Mouse (Mus musculus) hindbrain, embryonic 14.5 days (tissue): Measurements from ENCODE around the gene Mrnip. TPM values are rescaled to one million over a fixed set of nuclear protein-coding genes. Genes with fewer than 3 reads are reported as not detected.

Experiments used
- ATAC-seq: fragments of 200-750 bp; cut with Nextera tagmentation; 2 replicates; pipeline ENCODE4 v1.8.0; 2017; ENCODE audit warnings: moderate number of reproducible peaks, mild to moderate bottlenecking, moderate TSS enrichment, moderate library complexity; ENCODE audit not compliant: low FRiP score
- DNase-seq: peaks from one replicate; pipeline ENCODE4 v3.0.0-alpha.2; 2015; ENCODE audit warnings: low spot score
- H3K27ac ChIP-seq: fragments of 300-500 bp; sonication (generic); 2 replicates; pipeline ENCODE4 v1.5.1; 2014; ENCODE audit warnings: mild to moderate bottlenecking, moderate library complexity
- H3K27me3 ChIP-seq: fragments of 300-500 bp; sonication (generic); 2 replicates; pipeline ENCODE4 v1.6.1; 2014; ENCODE audit warnings: mild to moderate bottlenecking, low read length, mixed read lengths; ENCODE audit not compliant: control insufficient read depth, insufficient read depth
- H3K36me3 ChIP-seq: fragments of 300-500 bp; sonication (generic); replicated peaks from 2 replicates; pipeline ENCODE4 v1.6.1; 2014; ENCODE audit not compliant: control insufficient read depth, insufficient read depth
- H3K4me1 ChIP-seq: fragments of 300-500 bp; sonication (generic); replicated peaks from 2 replicates; pipeline ENCODE4 v1.6.1; 2014; ENCODE audit warnings: antibody characterized with exemption, low read length, mixed read lengths; ENCODE audit not compliant: control insufficient read depth, insufficient read depth
- H3K4me2 ChIP-seq: fragments of 300-500 bp; sonication (generic); replicated peaks from 2 replicates; pipeline ENCODE4 v1.6.1; 2014; ENCODE audit warnings: mild to moderate bottlenecking, moderate library complexity
- H3K4me3 ChIP-seq: fragments of 300-500 bp; sonication (generic); replicated peaks from 2 replicates; pipeline ENCODE4 v1.5.1; 2014; ENCODE audit warnings: mild to moderate bottlenecking, low read length
- H3K9ac ChIP-seq: fragments of 300-500 bp; sonication (generic); 2 replicates; pipeline ENCODE4 v1.6.1; 2014
- H3K9me3 ChIP-seq: fragments of 300-500 bp; sonication (generic); 2 replicates; pipeline ENCODE4 v1.6.1; 2016; ENCODE audit warnings: low read length; ENCODE audit not compliant: control insufficient read depth
- WGBS: fragments of 180-500 bp; shearing (Covaris S2); extraction: QIAGEN DNeasy Blood & Tissue Kit; methylation state at CpG from one replicate; pipeline ENCODE4 v1.1.7; 2014; 5-methylcytosine and 5-hydroxymethylcytosine counted together
- polyA plus RNA-seq: library from polyadenylated mRNA; unstranded; fragments of >200 nt; fragmentation: Nextera tagmentation; extraction: Ambion mirVana; gene quantifications from 2 replicates; pipeline ENCODE4 v1.2.1, GENCODE M21; 2014

Gene Mrnip
- polyA plus RNA-seq, 1 experiment from 2014 or later = 37.7 TPM

GRCm38 (mm10) chr11:50208039-50208438 lies 33.8 kb downstream of the Mrnip start:
- Histone ChIP-seq H3K9ac (no peak overlapping the region), H3K4me2 (0 out of 2 replicates have a peak overlapping the region, but pooled peaks have one; percentile 75), H3K27ac (no peak overlapping the region), H3K9me3 (no peaks in the 10 kb centered on the region), H3K4me3 (no peak overlapping the region), H3K27me3 (no peaks in the 10 kb centered on the region), H3K4me1 (peaks cover 19% of the 10 kb centered on the region), H3K36me3 (peaks cover 46% of the 10 kb centered on the region)
- no peak for ATAC-seq
- DNase-seq = no peak
- 96% methylated on average over 5 of the region's 5 CpGs for WGBS

- peak overlapping the region; percentile 74 for H3K4me3 ChIP-seq
- peak overlapping the region; percentile 75 for H3K4me2 ChIP-seq
- no peaks in the 10 kb centered on the region for H3K27me3 ChIP-seq
- peaks cover 26% of the 10 kb centered on the region for H3K36me3 ChIP-seq
- under 1% methylated on average over 24 of the region's 24 CpGs for WGBS
- H3K9ac ChIP-seq = peak overlapping the region; percentile 86
- peaks cover 19% of the 10 kb centered on the region for H3K4me1 ChIP-seq
- ATAC-seq = peak; percentile 93
- peak overlapping the region; percentile 96 for H3K27ac ChIP-seq
- DNase-seq = peak; percentile 85
- no peaks in the 10 kb centered on the region for H3K9me3 ChIP-seq
Measured at GRCm38 (mm10) chr11:50210101-50210504, 35.9 kb downstream of the Mrnip start.

GRCm38 (mm10) chr11:50210505-50211151 lies 36.4 kb downstream of the Mrnip start, which contains the start of the genes Sqstm1 and Mgat4b:
Sqstm1 (minus strand) TSS chr11:50210827.
Mgat4b (plus strand) TSS chr11:50210890.
- H3K36me3 ChIP-seq = peaks cover 20% of the 10 kb centered on the region
- WGBS = 2% methylated on average over 45 of the region's 48 CpGs
- peaks cover 24% of the 10 kb centered on the region for H3K4me1 ChIP-seq
- ATAC-seq = peak; percentile 80
- peak within 1 kb of the TSS; percentile 75 for H3K4me2 ChIP-seq
- no peaks in the 10 kb centered on the region for H3K27me3 ChIP-seq
- H3K9ac ChIP-seq = peak within 1 kb of the TSS; percentile 86
- peak; percentile 85 for DNase-seq
- H3K27ac ChIP-seq = peak within 1 kb of the TSS; percentile 96
- H3K4me3 ChIP-seq = peak within 1 kb of the TSS; percentile 74
- no peaks in the 10 kb centered on the region for H3K9me3 ChIP-seq

- Histone ChIP-seq H3K9ac (peak overlapping the region; percentile 86; the same call in 1 of the 2 replicates), H3K27ac (peak overlapping the region; percentile 96; the same call in 1 of the 2 replicates), H3K9me3 (no peaks in the 10 kb centered on the region), H3K4me2 (peak overlapping the region; percentile 75), H3K4me1 (peaks cover 27% of the 10 kb centered on the region), H3K27me3 (no peaks in the 10 kb centered on the region), H3K4me3 (peak overlapping the region; percentile 74), H3K36me3 (peaks cover 12% of the 10 kb centered on the region)
- WGBS = 91% methylated on average over 3 of the region's 3 CpGs
- no peak for DNase-seq
- ATAC-seq = no peak
Measured at GRCm38 (mm10) chr11:50211322-50212059, 37.2 kb downstream of the Mrnip start.

GRCm38 (mm10) chr11:50212060-50212739 lies 38.0 kb downstream of the Mrnip start:
- Histone ChIP-seq H3K27ac (no peak overlapping the region), H3K9me3 (no peaks in the 10 kb centered on the region)
- WGBS = 79% methylated on average over 3 of the region's 3 CpGs

GRCm38 (mm10) chr11:50212848-50213758 lies 38.9 kb downstream of the Mrnip start:
- Histone ChIP-seq H3K27ac (no peak overlapping the region), H3K4me2 (no peak overlapping the region)

More at GRCm38 (mm10) chr11:50212060-50212739, 38.0 kb downstream of the Mrnip start:
- H3K36me3 ChIP-seq = peaks cover 5% of the 10 kb centered on the region
- DNase-seq (no peak), ATAC-seq (no peak)
- H3K4me1 ChIP-seq = peaks cover 27% of the 10 kb centered on the region
- H3K9ac ChIP-seq = no peak overlapping the region
- H3K4me2 ChIP-seq = no peak overlapping the region
- no peaks in the 10 kb centered on the region for H3K27me3 ChIP-seq
- no peak overlapping the region for H3K4me3 ChIP-seq

GRCm38 (mm10) chr11:50214631-50215030 lies 40.4 kb downstream of the Mrnip start:
- Histone ChIP-seq H3K27me3 (no peaks in the 10 kb centered on the region), H3K4me2 (no peak overlapping the region), H3K4me3 (no peak overlapping the region), H3K4me1 (peaks cover 14% of the 10 kb centered on the region; the same call in 1 of the 2 replicates), H3K36me3 (no peaks in the 10 kb centered on the region), H3K9me3 (no peaks in the 10 kb centered on the region), H3K27ac (no peak overlapping the region), H3K9ac (no peak overlapping the region)
- ATAC-seq = no peak
- DNase-seq = no peak
- WGBS = 90% methylated on average over 6 of the region's 6 CpGs

More at GRCm38 (mm10) chr11:50212848-50213758, 38.9 kb downstream of the Mrnip start:
- H3K9ac ChIP-seq = no peak overlapping the region
- H3K36me3 ChIP-seq = no peaks in the 10 kb centered on the region
- H3K9me3 ChIP-seq = no peaks in the 10 kb centered on the region
- 62% methylated on average over 11 of the region's 11 CpGs for WGBS
- ATAC-seq (no peak), DNase-seq (no peak)
- H3K4me1 ChIP-seq = peaks cover 27% of the 10 kb centered on the region
- no peaks in the 10 kb centered on the region for H3K27me3 ChIP-seq
- H3K4me3 ChIP-seq = no peak overlapping the region

GRCm38 (mm10) chr11:50215633-50216032 lies 41.4 kb downstream of the Mrnip start:
- Histone ChIP-seq H3K9ac (no peak overlapping the region), H3K27ac (no peak overlapping the region), H3K9me3 (no peaks in the 10 kb centered on the region), H3K4me2 (peak overlapping the region; percentile 9; the same call in 1 of the 2 replicates), H3K4me1 (peaks cover 14% of the 10 kb centered on the region; the same call in 1 of the 2 replicates), H3K27me3 (no peaks in the 10 kb centered on the region), H3K36me3 (0 out of 2 replicates have a peak, but pooled peaks cover 3% of the 10 kb centered on the region), H3K4me3 (no peak overlapping the region)
- no peak for ATAC-seq
- 31% methylated on average over 9 of the region's 9 CpGs for WGBS
- no peak for DNase-seq
